Comparison of ENCODE assay signal across 8 mouse cellular contexts in the genomic region with DNA sequence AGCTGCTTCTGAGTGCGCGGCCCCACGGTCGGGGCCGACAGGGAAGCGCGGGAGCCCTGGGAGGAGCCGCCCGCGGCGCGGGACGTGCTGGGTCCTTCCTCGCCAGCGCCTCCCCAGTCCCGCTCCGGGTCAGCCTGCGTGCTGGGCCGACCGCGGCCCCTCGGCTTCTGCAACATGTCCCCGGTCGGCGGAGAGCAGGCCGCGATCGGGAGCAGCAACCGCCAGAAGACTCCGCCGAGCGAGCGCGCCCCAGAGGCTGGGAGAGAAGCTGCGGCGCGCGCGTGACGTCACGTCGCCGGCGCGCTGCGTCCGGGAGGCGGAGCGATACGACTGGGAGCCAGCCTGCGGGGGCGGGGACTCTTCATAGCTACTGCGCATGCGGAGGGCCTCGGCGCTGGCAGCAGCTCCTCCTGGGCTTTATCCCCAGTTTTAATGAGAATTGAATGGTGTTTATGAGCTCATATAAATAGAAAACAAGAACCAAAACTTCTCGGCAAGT. TPM values are rescaled to one million over a fixed set of nuclear protein-coding genes. Genes with fewer than 3 reads are reported as not detected.
DNase-seq lines count a peak whose midpoint lies in the region; ATAC-seq lines count a peak whose summit lies in the region.

Gene Nsmce3 (minus strand): TSS at position 255 of the 499 bp plus-strand sequence.

- H3K9ac ChIP-seq in hindbrain, embryonic 12.5 days = peak within 1 kb of the TSS; percentile 96

- H3K27me3 ChIP-seq in hindbrain, embryonic 12.5 days = no peaks in the 10 kb centered on the region

- under 1% methylated on average over 57 of the region's 57 CpGs for whole genome bisulfite sequencing in hindbrain, embryonic 12.5 days

- no peaks in the 10 kb centered on the region for H3K9me3 ChIP-seq in hindbrain, embryonic 12.5 days (replicated peaks)

- DNase-seq in NIH3T3 (ENCODE audit: low read depth) = peak; percentile 99
- peak; percentile 99 for DNase-seq in cerebellum, postnatal 10 days
- peak; percentile 92 to 96 for DNase-seq in frontal cortex, postnatal 10 days (ENCODE audit: low spot score in 2 of 2)
- DNase-seq in layer of hippocampus, postnatal 14 days (ENCODE audit: low spot score in 2 of 2) = peak; percentile 97
- peak; percentile 96 for DNase-seq in lung, postnatal 14 days
- peak; percentile 88 for DNase-seq in retina, adult 2 months (ENCODE audit: low read depth, low spot score)
- DNase-seq in thymus, postnatal 36 days = peak; percentile 96

- peaks cover 22% of the 10 kb centered on the region for H3K4me1 ChIP-seq in hindbrain, embryonic 12.5 days

- peak within 1 kb of the TSS; percentile 85 for H3K4me2 ChIP-seq in hindbrain, embryonic 12.5 days (replicated peaks)

- peak; percentile 93 for ATAC-seq in hindbrain, embryonic 12.5 days (ENCODE audit: low FRiP score)

- peak within 1 kb of the TSS; percentile 87 for H3K4me3 ChIP-seq in hindbrain, embryonic 12.5 days

- 0 out of 2 replicates have a peak, but pooled peaks cover 2% of the 10 kb centered on the region for H3K36me3 ChIP-seq in hindbrain, embryonic 12.5 days

- peak within 1 kb of the TSS; percentile 96 for H3K27ac ChIP-seq in hindbrain, embryonic 12.5 days

RNA-seq across cellular contexts. Expression of gene Nsmce3, which starts in this region (rescaled TPM):
- 10.9 and 11.1 TPM in 2 replicates for polyA plus RNA-seq in hindbrain, embryonic 12.5 days (2016; fragmentation: Nextera tagmentation; extraction: Ambion mirVana)
- total RNA-seq in layer of hippocampus, postnatal 14 days (2021) = 10 to 100 TPM; 18.1 to 20.7 TPM

Comparison
In these comparisons a context has a peak if more than half of its experiments do, and no peak if none do; other contexts are left out.
1. Peak in every context shown above with its lines: DNase-seq, ATAC-seq, H3K4me3 ChIP-seq and H3K27ac ChIP-seq.